Mouse (Mus musculus): ENCODE measurements around the gene Mettl4. TPM values are rescaled to one million over a fixed set of nuclear protein-coding genes. Genes with fewer than 3 reads are reported as not detected.

Gene Mettl4
- 25.2 and 28.2 TPM in 2 replicates for polyA plus RNA-seq (2014; fragmentation: Nextera tagmentation; extraction: Ambion mirVana)

DNA sequence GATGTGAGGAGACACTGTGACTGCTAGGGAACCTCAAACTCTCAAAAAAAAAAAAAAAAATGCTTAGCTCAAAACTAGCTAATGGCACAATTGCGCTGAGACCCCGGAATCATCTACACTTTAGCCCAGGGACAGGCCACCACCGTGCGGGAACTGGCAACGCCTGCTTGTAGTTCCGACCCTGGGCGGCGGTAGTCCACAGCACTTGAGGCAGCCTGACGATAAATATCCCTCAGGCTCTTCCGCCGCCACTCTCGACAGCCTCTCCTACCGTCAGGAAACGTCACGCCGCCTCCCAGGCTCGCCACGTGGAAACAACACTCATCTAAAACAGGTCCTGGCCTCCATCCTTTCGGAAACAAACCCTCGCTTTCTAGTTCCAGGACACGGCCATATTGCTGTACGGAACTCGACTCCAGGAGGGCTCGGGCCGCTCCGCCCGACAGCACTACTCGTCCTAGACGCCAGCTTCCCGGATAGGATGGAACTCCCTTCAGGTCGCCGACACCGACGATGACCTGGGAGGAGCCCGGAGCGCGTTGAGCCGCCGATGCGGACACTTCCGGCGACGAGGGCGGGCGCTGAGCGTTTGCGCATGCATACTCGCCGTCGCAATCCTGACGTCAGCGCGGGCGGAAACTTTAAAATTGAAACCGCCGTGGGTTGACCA lies at the start of gene Mettl4:
TSS of gene Mettl4 (minus strand) at position 554 of the 670 bp plus-strand sequence.
- H3K27me3 ChIP-seq (ENCODE audit: control insufficient read depth, insufficient read depth, low read length), result no peaks in the 10 kb centered on the region
- peak; percentile 99 for ATAC-seq (ENCODE audit: low read depth)
- WGBS, result under 1% methylated on average over 56 of the region's 56 CpGs

DNA sequence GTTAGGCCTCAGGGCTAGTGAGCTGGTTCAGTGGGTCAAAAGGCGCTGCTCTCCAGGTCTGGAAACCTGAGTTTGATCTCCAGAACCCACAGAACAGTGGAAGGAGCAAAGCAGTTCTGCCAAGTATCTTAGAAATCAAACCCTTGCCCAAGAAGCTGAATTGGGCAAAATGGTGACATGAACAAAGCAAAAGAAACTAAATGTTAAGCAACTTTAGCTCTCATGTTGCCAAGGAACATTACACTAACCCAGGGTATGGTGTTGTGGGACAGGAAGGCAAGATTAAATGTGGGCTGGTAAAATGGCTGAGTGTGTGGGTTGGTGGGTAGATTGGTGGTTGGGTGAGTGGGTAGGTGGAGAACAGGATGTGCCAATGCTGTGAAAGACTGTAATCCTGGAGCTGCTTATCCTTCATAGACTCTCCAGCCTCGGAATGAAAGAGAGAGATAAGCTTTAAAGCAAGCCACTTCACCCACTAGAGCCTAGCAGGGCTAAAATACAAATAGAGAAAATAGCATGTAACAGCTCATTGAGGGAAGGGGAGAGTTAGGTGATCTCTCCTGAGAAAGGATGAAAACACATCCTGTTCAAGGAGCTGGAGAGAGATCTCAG lies 29.2 kb upstream of the Mettl4 start:
- Histone ChIP-seq H3K4me3 (ENCODE audit: low read depth, low read length) (no peak overlapping the region), H3K27me3 (ENCODE audit: control insufficient read depth, insufficient read depth, low read length) (no peaks in the 10 kb centered on the region), H3K9ac (replicated peaks; ENCODE audit: low read depth, low read length) (no peak overlapping the region), H3K9me3 (ENCODE audit: control insufficient read depth, low read length) (no peaks in the 10 kb centered on the region), H3K4me2 (ENCODE audit: low read depth, low read length) (no peak overlapping the region), H3K36me3 (ENCODE audit: control insufficient read depth, insufficient read depth, low read length) (no peaks in the 10 kb centered on the region), H3K4me1 (ENCODE audit: control insufficient read depth, insufficient read depth, low read length) (no peaks in the 10 kb centered on the region), H3K27ac (ENCODE audit: low read depth, low read length) (no peak overlapping the region)
- 90% methylated on average over 2 of the region's 2 CpGs for WGBS
- ATAC-seq (ENCODE audit: low read depth), result no peak

More for the DNA sequence above, at the start of gene Mettl4:
- H3K4me3 ChIP-seq (ENCODE audit: low read depth, low read length), result peak within 1 kb of the TSS; percentile 59
- H3K27ac ChIP-seq (ENCODE audit: low read depth, low read length), result peak within 1 kb of the TSS; percentile 93
- peak within 1 kb of the TSS; percentile 71 for H3K9ac ChIP-seq (replicated peaks; ENCODE audit: low read depth, low read length)
- H3K9me3 ChIP-seq (ENCODE audit: control insufficient read depth, low read length), result no peaks in the 10 kb centered on the region
- H3K4me2 ChIP-seq (ENCODE audit: low read depth, low read length), result peak within 1 kb of the TSS; percentile 67
- no peaks in the 10 kb centered on the region for H3K36me3 ChIP-seq (ENCODE audit: control insufficient read depth, insufficient read depth, low read length)
- peaks cover 12% of the 10 kb centered on the region; the same call in 1 of the 2 replicates for H3K4me1 ChIP-seq (ENCODE audit: control insufficient read depth, insufficient read depth, low read length)

DNA sequence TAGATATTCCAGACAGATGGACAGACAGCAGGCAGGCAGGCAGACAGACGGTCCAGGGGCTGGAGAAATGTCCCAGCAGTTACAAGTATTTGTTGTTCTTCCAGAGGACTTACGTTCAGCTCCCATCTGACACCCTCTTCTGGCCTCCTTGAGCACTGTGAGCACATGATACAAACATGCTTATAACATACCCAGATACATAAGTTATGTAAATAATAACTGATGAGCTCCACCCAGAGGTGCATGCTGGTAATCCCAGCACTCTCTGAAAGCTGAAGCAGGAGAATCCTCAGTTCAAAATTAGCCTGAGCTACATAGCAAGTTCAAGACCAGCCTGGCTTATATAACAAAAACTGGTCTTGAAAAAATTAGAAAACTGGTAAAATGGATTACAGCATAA lies 18.7 kb upstream of the Mettl4 start:
- Histone ChIP-seq H3K27me3 (ENCODE audit: control insufficient read depth, insufficient read depth, low read length) (no peaks in the 10 kb centered on the region), H3K9ac (replicated peaks; ENCODE audit: low read depth, low read length) (no peak overlapping the region), H3K4me1 (ENCODE audit: control insufficient read depth, insufficient read depth, low read length) (no peaks in the 10 kb centered on the region), H3K36me3 (ENCODE audit: control insufficient read depth, insufficient read depth, low read length) (no peaks in the 10 kb centered on the region), H3K4me2 (ENCODE audit: low read depth, low read length) (no peak overlapping the region), H3K4me3 (ENCODE audit: low read depth, low read length) (no peak overlapping the region), H3K27ac (ENCODE audit: low read depth, low read length) (no peak overlapping the region), H3K9me3 (ENCODE audit: control insufficient read depth, low read length) (no peaks in the 10 kb centered on the region)
- ATAC-seq (ENCODE audit: low read depth), result no peak
- 91% methylated on average over 2 of the region's 2 CpGs for WGBS

DNA sequence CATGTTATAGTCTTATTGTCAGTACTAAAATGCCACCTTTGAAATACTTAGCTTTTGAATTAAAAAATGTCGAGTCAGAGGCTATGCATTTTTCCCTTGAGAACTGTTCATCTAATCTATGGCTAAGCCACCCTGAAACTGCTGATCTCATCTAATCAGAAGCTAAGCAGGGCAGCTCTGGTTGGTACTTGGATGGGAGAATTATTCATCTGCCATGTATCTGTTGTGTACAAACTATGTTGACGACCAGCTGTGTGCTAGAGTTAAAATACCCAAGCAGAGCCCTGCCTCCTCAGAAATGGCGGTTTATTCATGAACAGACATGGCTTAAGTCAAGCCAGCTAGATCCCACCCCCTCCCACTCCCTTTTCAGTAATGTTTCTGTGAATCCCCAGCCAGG lies 14.9 kb upstream of the Mettl4 start:
- H3K9me3 ChIP-seq (ENCODE audit: control insufficient read depth, low read length), result no peaks in the 10 kb centered on the region
- no peak overlapping the region for H3K27ac ChIP-seq (ENCODE audit: low read depth, low read length)
- no peak overlapping the region for H3K4me2 ChIP-seq (ENCODE audit: low read depth, low read length)
- no peaks in the 10 kb centered on the region for H3K36me3 ChIP-seq (ENCODE audit: control insufficient read depth, insufficient read depth, low read length)
- H3K27me3 ChIP-seq (ENCODE audit: control insufficient read depth, insufficient read depth, low read length), result no peaks in the 10 kb centered on the region
- H3K4me1 ChIP-seq (ENCODE audit: control insufficient read depth, insufficient read depth, low read length), result no peaks in the 10 kb centered on the region
- H3K9ac ChIP-seq (replicated peaks; ENCODE audit: low read depth, low read length), result no peak overlapping the region
- H3K4me3 ChIP-seq (ENCODE audit: low read depth, low read length), result no peak overlapping the region
- 87% methylated on average over 3 of the region's 3 CpGs for WGBS
- no peak for ATAC-seq (ENCODE audit: low read depth)

DNA sequence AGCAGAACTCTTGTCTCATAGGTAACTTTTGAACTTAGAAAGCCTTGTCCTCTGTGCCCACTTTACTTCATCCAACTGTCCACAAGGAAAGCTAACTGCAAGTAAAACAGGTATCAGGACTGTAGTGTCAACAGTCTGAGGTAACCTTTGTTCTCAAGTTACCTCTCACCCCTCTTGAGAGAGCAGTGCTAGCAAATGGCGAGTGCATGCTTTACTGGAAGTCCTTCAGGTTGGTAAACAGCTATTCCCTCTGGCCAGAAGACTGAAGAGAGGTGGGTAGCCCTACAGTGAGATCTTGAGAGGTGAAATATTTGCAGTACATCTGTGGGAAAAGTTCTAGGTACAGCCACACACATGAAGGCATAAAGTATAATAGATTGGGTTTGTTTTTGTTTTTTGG lies 14.2 kb upstream of the Mettl4 start:
- H3K27me3 ChIP-seq (ENCODE audit: control insufficient read depth, insufficient read depth, low read length), result no peaks in the 10 kb centered on the region
- no peaks in the 10 kb centered on the region for H3K4me1 ChIP-seq (ENCODE audit: control insufficient read depth, insufficient read depth, low read length)
- no peak overlapping the region for H3K27ac ChIP-seq (ENCODE audit: low read depth, low read length)
- ATAC-seq (ENCODE audit: low read depth), result no peak
- no peak overlapping the region for H3K4me2 ChIP-seq (ENCODE audit: low read depth, low read length)
- 94% methylated on average over 1 of the region's 1 CpGs for WGBS
- no peak overlapping the region for H3K4me3 ChIP-seq (ENCODE audit: low read depth, low read length)
- H3K36me3 ChIP-seq (ENCODE audit: control insufficient read depth, insufficient read depth, low read length), result no peaks in the 10 kb centered on the region
- H3K9me3 ChIP-seq (ENCODE audit: control insufficient read depth, low read length), result no peaks in the 10 kb centered on the region
- H3K9ac ChIP-seq (replicated peaks; ENCODE audit: low read depth, low read length), result no peak overlapping the region

DNA sequence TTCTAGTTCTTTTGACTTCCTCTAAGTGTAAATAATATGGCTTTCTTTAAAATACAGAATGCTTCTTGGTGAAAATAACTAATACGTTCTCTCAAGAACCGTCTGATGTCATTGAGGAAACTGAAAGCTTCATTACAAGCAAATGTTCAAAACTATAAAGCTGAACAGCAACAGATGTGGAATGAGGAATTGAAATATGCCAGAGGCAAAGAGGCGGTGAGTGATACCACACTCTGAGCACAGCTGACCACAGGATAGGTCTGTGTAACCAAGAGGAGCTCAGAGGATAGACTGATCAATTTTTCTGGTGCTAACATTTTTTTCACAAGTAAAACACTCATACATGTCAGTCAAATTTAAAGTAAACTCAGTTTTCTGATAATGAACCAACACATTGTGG lies 12.6 kb upstream of the Mettl4 start:
- no peaks in the 10 kb centered on the region for H3K9me3 ChIP-seq (ENCODE audit: control insufficient read depth, low read length)
- H3K4me2 ChIP-seq (ENCODE audit: low read depth, low read length), result no peak overlapping the region
- no peak overlapping the region for H3K27ac ChIP-seq (ENCODE audit: low read depth, low read length)
- WGBS, result 95% methylated on average over 3 of the region's 3 CpGs
- H3K36me3 ChIP-seq (ENCODE audit: control insufficient read depth, insufficient read depth, low read length), result no peaks in the 10 kb centered on the region
- no peaks in the 10 kb centered on the region for H3K4me1 ChIP-seq (ENCODE audit: control insufficient read depth, insufficient read depth, low read length)
- no peak for ATAC-seq (ENCODE audit: low read depth)
- H3K4me3 ChIP-seq (ENCODE audit: low read depth, low read length), result no peak overlapping the region
- H3K9ac ChIP-seq (replicated peaks; ENCODE audit: low read depth, low read length), result no peak overlapping the region
- no peaks in the 10 kb centered on the region for H3K27me3 ChIP-seq (ENCODE audit: control insufficient read depth, insufficient read depth, low read length)

DNA sequence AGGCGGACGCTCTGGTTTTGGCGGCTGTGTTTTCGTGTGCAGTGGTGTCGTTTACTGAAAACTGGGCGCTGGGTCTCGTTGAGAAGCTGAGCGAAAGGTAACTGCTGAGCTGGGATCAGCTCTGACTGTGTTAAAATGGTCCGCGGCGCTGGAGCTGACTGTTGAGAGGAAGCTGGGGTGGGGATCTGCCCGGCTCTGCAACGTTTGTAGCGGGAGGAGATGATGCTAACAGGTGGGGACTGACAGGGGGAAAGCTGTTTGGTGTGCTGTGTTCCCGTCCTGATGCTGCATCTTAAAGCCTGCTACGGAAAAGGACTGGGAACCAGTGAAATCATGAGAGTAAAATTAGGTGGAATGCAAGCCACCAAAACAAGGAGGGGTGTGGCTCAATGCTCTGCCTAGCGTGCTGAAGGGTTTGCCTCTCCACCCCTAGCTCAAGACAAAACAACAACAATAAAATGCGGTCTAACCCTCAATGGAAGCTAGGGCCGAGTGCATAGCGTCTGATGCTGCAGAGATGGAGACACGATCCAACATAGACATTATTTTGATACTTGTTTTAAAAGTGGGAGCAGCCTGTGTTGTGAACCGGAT lies 414 bp upstream of the Mettl4 start:
- WGBS, result 2% methylated on average over 22 of the region's 22 CpGs
- Histone ChIP-seq H3K27me3 (ENCODE audit: control insufficient read depth, insufficient read depth, low read length) (no peaks in the 10 kb centered on the region), H3K9me3 (ENCODE audit: control insufficient read depth, low read length) (no peaks in the 10 kb centered on the region), H3K4me3 (ENCODE audit: low read depth, low read length) (peak overlapping the region; percentile 59), H3K27ac (ENCODE audit: low read depth, low read length) (peak overlapping the region; percentile 93), H3K4me2 (ENCODE audit: low read depth, low read length) (peak overlapping the region; percentile 67), H3K4me1 (ENCODE audit: control insufficient read depth, insufficient read depth, low read length) (peaks cover 12% of the 10 kb centered on the region; the same call in 1 of the 2 replicates), H3K9ac (replicated peaks; ENCODE audit: low read depth, low read length) (peak overlapping the region; percentile 71), H3K36me3 (ENCODE audit: control insufficient read depth, insufficient read depth, low read length) (no peaks in the 10 kb centered on the region)
- ATAC-seq (ENCODE audit: low read depth), result no peak; the same call in 1 of the 2 replicates

DNA sequence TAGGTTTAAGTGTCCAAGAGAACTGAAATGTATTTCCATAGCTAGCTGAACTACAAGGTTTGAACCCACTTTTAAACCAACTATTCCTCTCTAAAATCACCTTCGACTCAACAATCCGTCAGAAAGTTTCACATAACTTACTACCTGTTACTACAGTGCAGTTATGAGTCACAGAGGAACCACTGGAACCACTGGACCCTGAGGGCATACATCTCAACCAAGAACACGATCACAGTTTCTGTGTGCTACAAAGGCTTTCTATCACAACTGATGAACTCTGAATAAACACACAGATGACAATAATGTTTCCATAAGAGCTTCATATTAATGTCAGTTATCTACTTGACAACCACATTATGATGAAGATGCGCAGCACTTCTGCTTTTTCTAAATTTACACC lies 11.6 kb downstream of the Mettl4 start:
- no peak overlapping the region for H3K27ac ChIP-seq (ENCODE audit: low read depth, low read length)
- no peaks in the 10 kb centered on the region for H3K27me3 ChIP-seq (ENCODE audit: control insufficient read depth, insufficient read depth, low read length)
- H3K4me2 ChIP-seq (ENCODE audit: low read depth, low read length), result no peak overlapping the region
- no peak overlapping the region for H3K9ac ChIP-seq (replicated peaks; ENCODE audit: low read depth, low read length)
- WGBS, result 95% methylated on average over 4 of the region's 4 CpGs
- no peak for ATAC-seq (ENCODE audit: low read depth)
- H3K4me3 ChIP-seq (ENCODE audit: low read depth, low read length), result no peak overlapping the region
- peaks cover 3% of the 10 kb centered on the region; the same call in 1 of the 2 replicates for H3K36me3 ChIP-seq (ENCODE audit: control insufficient read depth, insufficient read depth, low read length)
- no peaks in the 10 kb centered on the region for H3K4me1 ChIP-seq (ENCODE audit: control insufficient read depth, insufficient read depth, low read length)
- H3K9me3 ChIP-seq (ENCODE audit: control insufficient read depth, low read length), result no peaks in the 10 kb centered on the region

DNA sequence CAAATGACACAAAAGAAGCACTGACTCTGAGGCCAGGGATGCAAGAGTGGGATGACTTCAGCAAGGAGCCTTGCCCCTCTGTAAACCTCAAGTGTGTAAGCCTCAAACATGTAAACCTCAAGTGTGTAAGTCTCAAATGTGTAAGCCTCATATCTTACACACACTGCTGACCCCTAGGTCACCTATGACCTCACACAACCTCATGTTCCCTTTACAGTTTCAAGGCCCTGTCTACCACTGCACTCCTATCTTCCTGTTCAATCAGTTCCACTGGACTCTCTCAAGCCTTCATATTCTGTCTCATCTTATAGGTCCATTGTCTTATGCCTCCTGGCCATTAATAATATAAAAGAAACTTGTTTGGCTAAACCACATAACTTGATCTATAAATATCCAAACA lies 13.9 kb downstream of the Mettl4 start:
- Histone ChIP-seq H3K4me3 (ENCODE audit: low read depth, low read length) (no peak overlapping the region), H3K4me1 (ENCODE audit: control insufficient read depth, insufficient read depth, low read length) (no peaks in the 10 kb centered on the region), H3K27me3 (ENCODE audit: control insufficient read depth, insufficient read depth, low read length) (no peaks in the 10 kb centered on the region), H3K36me3 (ENCODE audit: control insufficient read depth, insufficient read depth, low read length) (peaks cover 3% of the 10 kb centered on the region; the same call in 1 of the 2 replicates), H3K9me3 (ENCODE audit: control insufficient read depth, low read length) (no peaks in the 10 kb centered on the region), H3K4me2 (ENCODE audit: low read depth, low read length) (no peak overlapping the region), H3K9ac (replicated peaks; ENCODE audit: low read depth, low read length) (no peak overlapping the region), H3K27ac (ENCODE audit: low read depth, low read length) (no peak overlapping the region)
- ATAC-seq (ENCODE audit: low read depth), result no peak
